Mouse (Mus musculus) bone marrow macrophage, adult 2 months (primary cell): ENCODE data around the gene Pxt1.

Experiments used
- CTCF ChIP-seq: IDR thresholded peaks from 2 replicates; pipeline ENCODE4 v1.5.1; 2012; ENCODE audit warnings: low read depth, mild to moderate bottlenecking, low read length, moderate library complexity
- POLR2A ChIP-seq: IDR thresholded peaks from 2 replicates; pipeline ENCODE4 v1.6.1; 2012; ENCODE audit warnings: mild to moderate bottlenecking, low read depth, low read length, borderline replicate concordance

- TF ChIP-seq POLR2A (no peak), CTCF (no peak)
These were observed 2.7 kb downstream of the Pxt1 start for GRCm38 (mm10) chr17:28940776-28941555.
